Mouse (Mus musculus) limb, embryonic 14.5 days (tissue): ENCODE results near the gene Agl. TPM values are rescaled to one million over a fixed set of nuclear protein-coding genes. Genes with fewer than 3 reads are reported as not detected.

Experiments used
- ATAC-seq: fragments of 200-750 bp; cut with Nextera tagmentation; 2 replicates; pipeline ENCODE4 v1.8.0; 2017; ENCODE audit warnings: low read depth, moderate number of reproducible peaks, moderate TSS enrichment; ENCODE audit not compliant: low FRiP score
- DNase-seq: peaks from one replicate; pipeline ENCODE4 v3.0.0-alpha.2; 2015; ENCODE audit warnings: low spot score
- H3K27ac ChIP-seq: fragments of 300-500 bp; sonication (generic); replicated peaks from 2 replicates; pipeline ENCODE4 v1.5.1; 2014; ENCODE audit warnings: low read depth, mild to moderate bottlenecking, low read length, moderate library complexity, mixed read lengths
- H3K27me3 ChIP-seq: fragments of 300-500 bp; sonication (generic); 2 replicates; pipeline ENCODE4 v1.6.1; 2014; ENCODE audit warnings: low read length, mixed read lengths; ENCODE audit not compliant: control insufficient read depth, insufficient read depth
- H3K36me3 ChIP-seq: fragments of 300-500 bp; sonication (generic); 2 replicates; pipeline ENCODE4 v1.6.1; 2014; ENCODE audit warnings: mild to moderate bottlenecking, low read length, moderate library complexity, mixed read lengths; ENCODE audit not compliant: control insufficient read depth, insufficient read depth
- H3K4me1 ChIP-seq: fragments of 300-500 bp; sonication (generic); 2 replicates; pipeline ENCODE4 v1.6.1; 2014; ENCODE audit warnings: antibody characterized with exemption, low read length, mixed read lengths; ENCODE audit not compliant: control insufficient read depth, insufficient read depth
- H3K4me2 ChIP-seq: fragments of 300-500 bp; sonication (generic); replicated peaks from 2 replicates; pipeline ENCODE4 v1.6.1; 2014; ENCODE audit warnings: low read depth, mild to moderate bottlenecking, low read length, moderate library complexity; ENCODE audit not compliant: severe bottlenecking
- H3K4me3 ChIP-seq: fragments of 300-500 bp; sonication (generic); replicated peaks from 2 replicates; pipeline ENCODE4 v1.5.1; 2014; ENCODE audit warnings: low read length
- H3K9ac ChIP-seq: fragments of 300-500 bp; sonication (generic); 2 replicates; pipeline ENCODE4 v1.6.1; 2014; ENCODE audit warnings: mild to moderate bottlenecking, low read depth, low read length, moderate library complexity; ENCODE audit not compliant: severe bottlenecking
- H3K9me3 ChIP-seq: fragments of 300-500 bp; sonication (generic); 2 replicates; pipeline ENCODE4 v1.6.1; 2016; ENCODE audit warnings: low read length; ENCODE audit not compliant: control insufficient read depth
- POLR2A ChIP-seq: fragments of 200-500 bp; IDR thresholded peaks from 2 replicates; pipeline ENCODE4 v1.8.0; 2012; ENCODE audit warnings: inconsistent platforms, mild to moderate bottlenecking, moderate library complexity, borderline replicate concordance; ENCODE audit not compliant: insufficient read depth, insufficient read length; ENCODE audit errors: extremely low read depth
- WGBS: fragments of 180-500 bp; shearing (Covaris S2); extraction: QIAGEN DNeasy Blood & Tissue Kit; methylation state at CpG from one replicate; pipeline ENCODE4 v1.1.7; 2014; 5-methylcytosine and 5-hydroxymethylcytosine counted together
- polyA plus RNA-seq, 2 experiments: library from polyadenylated mRNA; depleted of rRNA in 1 of 2; stranded (reverse) in 1 of 2; unstranded in 1 of 2; fragments of >200 nt; fragmentation: Nextera tagmentation in 1 of 2; extraction: Ambion mirVana in 1 of 2; gene quantifications; 2 replicates each; pipeline versions ENCODE4 v1.2.1 to v1.2.3; 2012 to 2014

Gene Agl
- polyA plus RNA-seq, 2 experiments: 18.0 to 26.9 TPM

GRCm38 (mm10) chr3:116788851-116789250, 19.1 kb downstream of the Agl start:
- Histone ChIP-seq H3K4me2 (no peak overlapping the region), H3K27ac (no peak overlapping the region), H3K4me1 (no peaks in the 10 kb centered on the region), H3K9ac (no peak overlapping the region), H3K4me3 (no peak overlapping the region), H3K36me3 (peaks cover 58% of the 10 kb centered on the region), H3K9me3 (no peaks in the 10 kb centered on the region), H3K27me3 (no peaks in the 10 kb centered on the region)
- DNase-seq: no peak
- 80% methylated on average over 5 of the region's 5 CpGs for WGBS
- ATAC-seq: no peak
- TF ChIP-seq POLR2A: no peak

GRCm38 (mm10) chr3:116786543-116786942, 21.4 kb downstream of the Agl start:
- no peaks in the 10 kb centered on the region for H3K27me3 ChIP-seq
- H3K36me3 ChIP-seq: peaks cover 57% of the 10 kb centered on the region
- no peak overlapping the region for H3K4me2 ChIP-seq
- no peak for ATAC-seq
- 36% methylated on average over 9 of the region's 9 CpGs for WGBS
- no peak overlapping the region for H3K9ac ChIP-seq
- H3K4me1 ChIP-seq: no peaks in the 10 kb centered on the region
- DNase-seq: no peak
- H3K4me3 ChIP-seq: no peak overlapping the region
- TF ChIP-seq POLR2A: no peak
- no peak overlapping the region for H3K27ac ChIP-seq
- H3K9me3 ChIP-seq: no peaks in the 10 kb centered on the region

- Histone ChIP-seq H3K27ac (no peak overlapping the region), H3K9me3 (no peaks in the 10 kb centered on the region), H3K9ac (no peak overlapping the region), H3K4me1 (no peaks in the 10 kb centered on the region), H3K27me3 (no peaks in the 10 kb centered on the region), H3K4me2 (no peak overlapping the region), H3K4me3 (no peak overlapping the region), H3K36me3 (peaks cover 64% of the 10 kb centered on the region)
- DNase-seq (no peak), ATAC-seq (no peak)
- TF ChIP-seq POLR2A: no peak
- 91% methylated on average over 8 of the region's 8 CpGs for WGBS
These were observed 22.1 kb downstream of the Agl start for GRCm38 (mm10) chr3:116785820-116786219.

- 96% methylated on average over 8 of the region's 8 CpGs for WGBS
- Histone ChIP-seq H3K27me3 (no peaks in the 10 kb centered on the region), H3K27ac (no peak overlapping the region), H3K4me1 (no peaks in the 10 kb centered on the region), H3K9ac (no peak overlapping the region), H3K4me2 (no peak overlapping the region), H3K36me3 (peaks cover 70% of the 10 kb centered on the region), H3K4me3 (no peak overlapping the region), H3K9me3 (no peaks in the 10 kb centered on the region)
- ATAC-seq: no peak
- TF ChIP-seq POLR2A: no peak
- DNase-seq: no peak
These were observed 23.2 kb downstream of the Agl start for GRCm38 (mm10) chr3:116784811-116785210.

GRCm38 (mm10) chr3:116784290-116784689, 23.7 kb downstream of the Agl start:
- peaks cover 70% of the 10 kb centered on the region for H3K36me3 ChIP-seq

GRCm38 (mm10) chr3:116776961-116777360, 31.0 kb downstream of the Agl start:
- Histone ChIP-seq H3K36me3 (peaks cover 66% of the 10 kb centered on the region), H3K9me3 (no peaks in the 10 kb centered on the region), H3K27me3 (no peaks in the 10 kb centered on the region), H3K9ac (no peak overlapping the region), H3K27ac (no peak overlapping the region), H3K4me1 (no peaks in the 10 kb centered on the region), H3K4me3 (no peak overlapping the region), H3K4me2 (no peak overlapping the region)
- 94% methylated on average over 2 of the region's 2 CpGs for WGBS
- ATAC-seq (no peak), DNase-seq (no peak)
- TF ChIP-seq POLR2A: no peak

More at GRCm38 (mm10) chr3:116784290-116784689, 23.7 kb downstream of the Agl start:
- H3K4me2 ChIP-seq: no peak overlapping the region
- H3K27ac ChIP-seq: no peak overlapping the region
- no peak for TF ChIP-seq POLR2A
- ATAC-seq (no peak), DNase-seq (no peak)
- no peak overlapping the region for H3K9ac ChIP-seq
- 93% methylated on average over 12 of the region's 12 CpGs for WGBS
- no peaks in the 10 kb centered on the region for H3K9me3 ChIP-seq
- H3K4me1 ChIP-seq: no peaks in the 10 kb centered on the region
- H3K4me3 ChIP-seq: no peak overlapping the region
- no peaks in the 10 kb centered on the region for H3K27me3 ChIP-seq
